Mouse (Mus musculus): ENCODE data around the gene Cnppd1. TPM values are rescaled to one million over a fixed set of nuclear protein-coding genes. Genes with fewer than 3 reads are reported as not detected.
A peak's percentile ranks its signal among the peaks of the same experiment; 100 is the strongest.

The Cnppd1 gene
- polyA plus RNA-seq, 1 experiment from 2014 or later, result 50.9 TPM

DNA sequence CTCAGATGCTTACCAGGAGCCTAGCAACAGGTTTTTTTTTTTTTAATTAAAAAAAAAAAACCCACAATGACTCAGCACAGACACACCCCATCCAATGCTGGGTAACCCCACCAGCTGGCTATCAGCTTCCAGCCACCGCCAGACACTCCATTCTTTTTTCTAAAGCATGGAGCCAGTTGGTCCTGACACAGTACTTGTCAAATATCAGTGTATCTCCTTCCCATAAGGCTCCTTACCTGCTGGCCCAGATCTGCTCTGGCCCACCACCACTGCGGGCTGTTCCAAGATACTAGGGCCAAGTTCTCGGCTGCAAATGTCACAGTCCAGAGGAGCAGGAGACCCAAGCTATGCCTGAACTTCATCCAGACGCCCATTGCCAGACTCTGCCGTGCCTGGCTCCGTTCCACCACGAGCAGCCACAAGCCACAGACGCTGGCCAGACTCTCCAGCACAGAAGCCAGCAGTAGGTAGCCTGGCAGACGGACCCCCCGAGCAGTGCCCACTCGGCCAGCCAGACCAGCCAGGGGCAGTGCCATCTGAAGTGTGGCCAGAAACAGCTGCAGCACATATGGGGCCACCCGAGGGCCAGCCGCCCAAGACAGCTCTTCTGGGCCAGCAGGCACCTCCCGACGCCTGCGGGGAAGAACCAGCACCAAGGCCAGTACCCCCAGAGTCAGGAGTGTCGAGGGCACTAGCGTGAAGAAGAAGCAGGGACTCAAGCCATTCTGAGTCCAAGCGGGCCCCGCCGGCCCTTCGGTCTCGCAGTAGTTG, 37.0 kb upstream of the Cnppd1 start:
- H3K4me2 ChIP-seq, result peak overlapping the region; percentile 83
- ATAC-seq (replicated peaks; ENCODE audit: low FRiP score), result peak; percentile 16; the same call in 1 of the 2 replicates
- peak overlapping the region; percentile 64 for H3K4me3 ChIP-seq (replicated peaks)
- no peaks in the 10 kb centered on the region for H3K9me3 ChIP-seq (replicated peaks)
- 6% methylated on average over 23 of the region's 23 CpGs for WGBS
- peak overlapping the region; percentile 57 for H3K9ac ChIP-seq
- peak overlapping the region; percentile 49 for H3K27ac ChIP-seq
- no peaks in the 10 kb centered on the region for H3K27me3 ChIP-seq
- H3K4me1 ChIP-seq, result peaks cover 20% of the 10 kb centered on the region
- peaks cover 65% of the 10 kb centered on the region for H3K36me3 ChIP-seq

DNA sequence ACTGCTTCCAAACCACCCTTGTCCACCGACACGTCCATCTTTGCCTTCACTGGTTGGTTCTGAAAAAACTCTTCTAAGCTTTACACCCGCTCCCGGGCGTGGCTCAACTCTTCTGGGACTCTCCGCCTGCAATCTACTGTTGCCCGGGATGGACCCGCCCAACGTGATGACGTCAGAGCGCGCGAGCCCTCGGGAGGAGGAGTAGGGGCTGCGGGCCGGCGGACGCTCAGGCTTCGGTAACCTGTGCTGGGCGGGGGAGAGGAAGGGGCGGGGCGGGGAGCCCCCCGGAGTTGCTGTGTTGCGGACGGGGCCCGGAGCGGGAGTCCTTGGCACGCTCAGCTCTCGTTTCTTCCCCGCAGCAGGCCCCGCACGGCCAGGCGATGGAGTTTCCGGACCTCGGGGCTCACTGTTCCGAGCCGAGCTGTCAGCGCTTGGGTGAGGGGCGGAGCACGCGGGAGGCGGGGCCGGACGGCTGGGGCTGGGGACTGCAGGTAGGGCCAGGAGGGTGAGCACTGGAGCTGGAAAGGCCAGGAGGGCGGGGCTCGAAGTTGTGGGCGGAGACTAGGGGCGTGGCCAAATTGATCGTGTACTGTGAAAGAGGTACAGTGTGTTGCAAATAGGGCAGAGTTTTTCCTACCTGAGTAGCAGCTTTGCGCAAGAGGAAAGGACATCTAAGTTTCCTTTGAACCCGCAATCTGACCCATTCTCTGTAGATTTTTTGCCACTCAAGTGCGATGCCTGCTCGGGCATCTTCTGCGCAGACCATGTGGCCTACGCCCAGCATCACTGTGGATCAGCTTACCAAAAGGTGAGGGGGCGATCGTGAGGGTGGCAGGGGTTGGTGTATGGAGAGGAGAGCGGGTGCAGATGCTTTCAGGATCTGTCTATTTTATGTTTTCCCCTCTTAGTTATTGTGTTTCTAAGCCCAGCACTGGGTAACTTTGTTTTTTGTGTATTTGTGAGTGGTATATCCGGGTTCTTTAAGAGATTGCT, 26.3 kb upstream of the Cnppd1 start, which contains the start of gene Zfand2b:
Zfand2b (plus strand) TSS at position 175 of the 993 bp plus-strand sequence.
- peaks cover 40% of the 10 kb centered on the region for H3K36me3 ChIP-seq
- no peaks in the 10 kb centered on the region for H3K27me3 ChIP-seq
- H3K9ac ChIP-seq, result peak within 1 kb of the TSS; percentile 70
- ATAC-seq (replicated peaks; ENCODE audit: low FRiP score), result peak; percentile 98
- peaks cover 16% of the 10 kb centered on the region for H3K4me1 ChIP-seq
- H3K27ac ChIP-seq, result peak within 1 kb of the TSS; percentile 94
- H3K4me3 ChIP-seq (replicated peaks), result peak within 1 kb of the TSS; percentile 85
- no peaks in the 10 kb centered on the region for H3K9me3 ChIP-seq (replicated peaks)
- peak within 1 kb of the TSS; percentile 82 for H3K4me2 ChIP-seq
- WGBS, result under 1% methylated on average over 56 of the region's 59 CpGs

DNA sequence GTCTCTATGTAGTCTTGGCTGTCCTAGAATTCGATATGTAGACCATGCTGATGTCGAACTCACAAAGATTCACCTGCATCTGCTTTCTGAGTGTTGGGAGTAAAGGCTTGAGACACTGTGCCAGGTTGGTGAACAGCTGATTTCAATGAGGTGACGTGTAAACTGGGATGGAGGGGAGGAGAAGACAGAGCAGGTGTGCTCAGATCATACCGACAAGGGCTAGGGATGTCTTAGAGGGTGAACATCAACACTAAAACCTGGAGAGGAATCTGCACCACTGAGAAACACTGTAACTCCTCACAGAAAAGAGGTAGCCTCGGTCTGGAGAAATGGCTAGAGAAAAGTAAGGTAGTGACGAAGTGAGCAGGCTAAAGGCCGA, 25.6 kb upstream of the Cnppd1 start:
- no peaks in the 10 kb centered on the region for H3K27me3 ChIP-seq
- 10% methylated on average over 7 of the region's 7 CpGs for WGBS
- peak overlapping the region; percentile 70 for H3K9ac ChIP-seq
- H3K9me3 ChIP-seq (replicated peaks), result no peaks in the 10 kb centered on the region
- ATAC-seq (replicated peaks; ENCODE audit: low FRiP score), result peak; percentile 26; the same call in 1 of the 2 replicates
- H3K4me2 ChIP-seq, result peak overlapping the region; percentile 82
- peaks cover 33% of the 10 kb centered on the region for H3K36me3 ChIP-seq
- H3K4me1 ChIP-seq, result peaks cover 16% of the 10 kb centered on the region
- H3K4me3 ChIP-seq (replicated peaks), result peak overlapping the region; percentile 85
- H3K27ac ChIP-seq, result peak overlapping the region; percentile 94

DNA sequence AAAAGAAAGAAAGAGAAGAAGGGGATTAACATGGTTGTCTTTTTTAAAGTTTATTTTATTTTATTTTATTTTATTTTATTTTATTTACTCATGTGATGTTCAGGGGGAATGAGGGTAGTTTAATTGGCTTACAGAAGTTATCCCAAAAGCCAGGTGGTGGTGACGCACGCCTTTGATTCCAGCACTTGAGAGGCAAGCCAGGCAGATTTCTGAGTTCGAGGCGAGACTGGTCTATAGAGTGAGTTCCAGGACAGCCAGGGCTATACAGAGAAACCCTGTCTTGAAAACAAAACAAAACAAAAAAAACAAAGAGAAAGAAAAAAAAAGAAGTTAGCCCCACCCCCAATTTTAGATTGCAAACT, 17.7 kb upstream of the Cnppd1 start:
- no peak overlapping the region for H3K4me3 ChIP-seq (replicated peaks)
- H3K36me3 ChIP-seq, result no peaks in the 10 kb centered on the region
- H3K27me3 ChIP-seq, result no peaks in the 10 kb centered on the region
- 83% methylated on average over 4 of the region's 4 CpGs for WGBS
- no peak for ATAC-seq (replicated peaks; ENCODE audit: low FRiP score)
- H3K4me2 ChIP-seq, result no peak overlapping the region
- H3K27ac ChIP-seq, result no peak overlapping the region
- H3K9me3 ChIP-seq (replicated peaks), result no peaks in the 10 kb centered on the region
- H3K4me1 ChIP-seq, result no peaks in the 10 kb centered on the region
- H3K9ac ChIP-seq, result no peak overlapping the region

DNA sequence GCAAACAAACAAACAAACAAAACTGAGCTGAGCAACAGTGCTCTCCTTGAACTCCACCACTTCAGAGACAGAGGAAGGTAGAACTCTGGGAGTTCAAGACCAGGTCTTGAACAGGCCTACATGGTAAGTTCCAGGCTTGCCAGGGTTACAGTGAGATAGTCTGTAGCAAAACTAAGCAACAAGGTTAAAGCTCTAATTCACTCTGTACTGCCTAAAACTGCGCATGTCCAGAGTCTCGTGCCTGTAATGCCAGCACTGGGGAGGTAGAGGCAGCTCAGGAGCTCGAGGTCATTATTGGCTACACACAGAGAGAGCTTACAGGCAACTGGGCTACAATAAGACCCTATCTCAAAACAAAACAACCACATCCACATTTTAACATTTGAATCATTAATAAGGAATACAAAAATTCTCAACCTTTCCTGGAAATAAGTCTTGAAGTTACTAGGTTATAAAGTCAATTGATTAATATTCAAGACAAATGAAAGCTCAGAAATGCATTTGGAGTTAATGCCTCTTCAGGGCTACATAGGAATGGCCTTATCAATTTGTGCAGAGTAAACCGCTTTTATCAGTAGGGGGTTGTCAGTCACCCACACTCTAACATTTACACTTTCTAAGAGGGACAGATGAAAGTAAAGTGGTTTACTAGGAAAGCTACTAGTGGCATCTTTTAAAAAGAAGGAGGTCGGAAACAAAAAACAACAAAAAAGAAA, 17.2 kb upstream of the Cnppd1 start:
- Histone ChIP-seq H3K9ac (no peak overlapping the region), H3K9me3 (replicated peaks) (no peaks in the 10 kb centered on the region), H3K27me3 (no peaks in the 10 kb centered on the region), H3K36me3 (no peaks in the 10 kb centered on the region), H3K4me2 (no peak overlapping the region), H3K27ac (no peak overlapping the region), H3K4me1 (no peaks in the 10 kb centered on the region), H3K4me3 (replicated peaks) (no peak overlapping the region)
- ATAC-seq (replicated peaks; ENCODE audit: low FRiP score), result no peak
- 75% methylated on average over 5 of the region's 5 CpGs for WGBS

DNA sequence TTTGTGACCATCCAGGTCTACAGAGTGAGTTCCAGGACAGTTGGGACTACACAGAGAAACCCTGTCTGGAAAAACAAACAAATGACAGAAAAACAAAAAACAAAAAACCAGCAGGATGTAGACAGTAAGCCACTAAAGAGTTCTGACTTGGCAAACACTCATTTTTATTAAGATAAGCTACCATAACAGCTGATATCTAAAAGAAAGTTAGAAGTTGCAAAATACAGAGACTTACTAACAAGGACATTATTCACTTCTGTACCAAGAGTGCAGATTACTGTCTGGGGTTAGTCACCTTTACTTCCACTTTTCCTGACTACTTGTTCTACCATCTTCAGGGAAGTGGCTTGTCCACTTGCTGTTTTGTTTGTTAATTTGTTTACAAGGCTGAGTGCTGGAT, 16.5 kb upstream of the Cnppd1 start:
- ATAC-seq (replicated peaks; ENCODE audit: low FRiP score), result no peak
- Histone ChIP-seq H3K4me1 (no peaks in the 10 kb centered on the region), H3K9ac (no peak overlapping the region), H3K27me3 (no peaks in the 10 kb centered on the region), H3K27ac (no peak overlapping the region), H3K4me3 (replicated peaks) (no peak overlapping the region), H3K4me2 (no peak overlapping the region), H3K9me3 (replicated peaks) (no peaks in the 10 kb centered on the region), H3K36me3 (no peaks in the 10 kb centered on the region)

DNA sequence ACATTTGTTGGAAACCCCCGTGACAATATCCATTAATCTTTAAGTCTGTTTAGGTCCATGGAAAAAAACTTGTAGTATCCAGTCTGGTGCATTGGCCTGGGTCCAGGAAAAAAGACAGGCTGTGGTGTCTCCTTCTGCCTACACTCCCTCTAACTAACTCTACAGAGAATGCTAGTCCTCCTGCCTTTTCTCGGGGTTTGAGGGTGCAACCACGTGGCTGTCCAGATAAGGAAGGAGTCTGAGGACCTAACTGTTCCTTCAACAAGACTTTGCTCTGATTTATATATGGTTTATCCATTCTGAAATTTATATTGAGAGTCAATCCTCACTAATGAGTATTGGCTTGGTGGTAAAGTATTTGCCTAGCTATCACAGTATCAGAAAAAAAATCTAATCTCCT, 13.3 kb upstream of the Cnppd1 start:
- 53% methylated on average over 3 of the region's 3 CpGs for WGBS

DNA sequence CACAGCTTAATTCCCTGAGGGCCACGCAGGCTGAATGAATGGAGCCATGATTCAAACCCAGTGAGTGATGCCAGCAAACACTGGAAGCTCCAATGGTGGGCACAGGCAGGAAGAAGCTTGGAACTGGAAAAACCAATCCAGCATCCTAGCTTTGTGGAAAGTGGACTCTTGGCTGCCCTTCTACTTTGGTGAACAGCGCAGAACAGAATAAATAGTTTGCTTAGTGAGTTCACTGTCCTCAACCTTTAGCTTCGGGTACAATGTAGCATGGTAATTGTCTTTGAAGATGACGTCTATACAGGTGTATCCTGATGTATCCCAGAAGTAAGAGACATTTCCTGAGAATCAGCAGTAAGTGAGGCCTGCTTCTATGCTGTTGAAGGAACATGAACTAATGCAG, 6.2 kb upstream of the Cnppd1 start:
- Histone ChIP-seq H3K27ac (no peak overlapping the region), H3K9ac (no peak overlapping the region), H3K27me3 (no peaks in the 10 kb centered on the region), H3K36me3 (peaks cover 58% of the 10 kb centered on the region), H3K4me2 (no peak overlapping the region), H3K4me1 (peaks cover 7% of the 10 kb centered on the region), H3K9me3 (replicated peaks) (no peaks in the 10 kb centered on the region), H3K4me3 (replicated peaks) (no peak overlapping the region)
- 91% methylated on average over 4 of the region's 4 CpGs for WGBS
- no peak for ATAC-seq (replicated peaks; ENCODE audit: low FRiP score)

More for the DNA sequence above, 13.3 kb upstream of the Cnppd1 start:
- Histone ChIP-seq H3K27ac (no peak overlapping the region), H3K4me3 (replicated peaks) (no peak overlapping the region), H3K4me2 (no peak overlapping the region), H3K4me1 (no peaks in the 10 kb centered on the region), H3K9ac (no peak overlapping the region), H3K9me3 (replicated peaks) (no peaks in the 10 kb centered on the region), H3K27me3 (no peaks in the 10 kb centered on the region), H3K36me3 (no peaks in the 10 kb centered on the region)
- no peak for ATAC-seq (replicated peaks; ENCODE audit: low FRiP score)

DNA sequence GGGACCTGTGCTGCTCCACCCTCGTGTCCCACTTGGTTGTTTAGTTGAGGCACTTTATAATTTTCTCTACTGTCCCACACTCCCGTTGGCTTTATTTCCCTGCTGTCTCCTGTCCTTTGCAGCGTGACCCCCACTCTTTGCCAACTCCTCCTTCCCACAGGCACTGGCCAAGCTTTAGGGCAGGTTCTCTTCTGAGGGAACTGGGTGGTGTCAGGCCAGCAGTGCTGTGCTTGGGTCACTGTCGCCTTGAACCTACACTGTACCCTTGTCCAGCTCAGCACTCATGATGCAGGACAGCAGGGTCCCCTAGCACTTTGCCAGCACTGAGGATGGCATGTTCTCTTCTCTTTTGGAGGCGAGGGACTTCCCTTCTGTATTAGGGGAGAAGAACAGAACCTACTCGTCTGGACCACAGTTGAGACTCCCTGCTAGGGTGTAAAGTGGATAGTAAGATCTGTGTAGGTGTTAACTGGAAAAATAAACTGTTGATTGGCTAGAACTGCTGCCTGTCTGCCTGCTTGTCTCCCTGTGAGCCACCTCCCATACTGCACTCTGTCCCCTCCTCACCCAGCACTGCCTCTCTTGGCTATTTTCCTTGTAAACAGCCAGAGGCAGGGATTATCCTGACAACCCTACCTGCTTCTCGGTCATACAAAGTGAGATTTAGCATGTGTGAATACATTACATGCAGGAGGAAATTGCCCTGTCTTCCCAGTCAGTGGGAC, 5.1 kb upstream of the Cnppd1 start:
- ATAC-seq (replicated peaks; ENCODE audit: low FRiP score), result no peak
- Histone ChIP-seq H3K27me3 (no peaks in the 10 kb centered on the region), H3K4me2 (no peak overlapping the region), H3K4me1 (peaks cover 14% of the 10 kb centered on the region), H3K4me3 (replicated peaks) (no peak overlapping the region), H3K27ac (no peak overlapping the region), H3K36me3 (peaks cover 58% of the 10 kb centered on the region), H3K9ac (no peak overlapping the region), H3K9me3 (replicated peaks) (no peaks in the 10 kb centered on the region)
- WGBS, result 84% methylated on average over 7 of the region's 7 CpGs

DNA sequence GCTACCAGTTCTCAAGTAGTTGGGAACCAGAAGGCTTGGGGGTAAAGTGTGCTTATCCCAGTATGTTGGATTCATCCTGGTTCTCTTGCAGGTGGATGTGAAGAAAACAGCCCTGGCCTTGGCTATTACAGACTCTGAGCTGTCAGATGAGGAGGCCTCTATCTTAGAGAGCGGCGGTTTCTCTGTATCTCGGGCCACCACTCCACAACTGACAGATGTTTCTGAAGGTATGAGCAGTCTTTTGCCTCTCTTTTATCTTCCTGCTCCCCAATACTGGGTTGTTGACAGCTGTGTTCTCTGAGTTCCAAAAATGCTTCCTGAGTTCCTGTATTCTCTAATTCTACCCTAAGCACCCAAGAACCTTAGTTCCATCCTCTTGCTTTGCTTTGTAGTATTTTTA, 3.1 kb upstream of the Cnppd1 start:
- WGBS, result 97% methylated on average over 3 of the region's 3 CpGs

DNA sequence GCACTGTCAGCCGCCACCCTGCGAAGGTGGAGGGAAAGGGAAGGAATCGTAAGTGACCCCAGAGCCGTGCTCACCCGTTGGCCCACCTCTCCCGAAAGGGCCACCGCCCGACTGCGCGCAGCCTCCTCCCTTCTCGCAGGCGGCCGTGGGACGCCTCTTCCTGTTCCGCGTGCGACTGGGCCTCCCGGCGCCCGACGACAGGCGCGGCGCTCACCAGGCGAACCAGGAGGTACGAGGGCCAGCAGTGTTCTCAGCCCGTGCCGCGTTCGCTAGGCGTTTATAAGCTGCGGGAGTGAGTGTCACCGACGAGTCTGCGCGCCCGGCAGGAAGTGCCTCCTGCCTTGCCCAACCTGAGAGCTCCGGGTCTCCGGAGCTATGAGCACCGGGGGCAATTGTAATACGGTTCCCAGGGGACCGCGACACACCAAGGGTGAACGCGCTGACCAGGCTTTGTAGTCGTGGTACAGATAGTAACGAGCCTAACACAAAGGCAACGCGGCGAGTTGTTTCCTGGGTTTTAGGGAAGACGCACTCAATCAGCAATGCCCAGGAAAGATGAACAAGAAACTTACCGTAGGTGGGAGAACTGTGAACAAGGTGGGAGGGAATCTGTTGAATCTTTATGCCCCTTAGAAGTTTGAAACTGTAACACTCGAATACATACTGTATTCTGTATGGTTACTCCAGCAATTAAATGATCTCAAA, 873 bp downstream of the Cnppd1 start:
- ATAC-seq (replicated peaks; ENCODE audit: low FRiP score), result peak; percentile 40
- Histone ChIP-seq H3K9ac (peak overlapping the region; percentile 95), H3K9me3 (replicated peaks) (no peaks in the 10 kb centered on the region), H3K4me1 (peaks cover 24% of the 10 kb centered on the region), H3K4me3 (replicated peaks) (peak overlapping the region; percentile 84), H3K4me2 (peak overlapping the region; percentile 93), H3K27me3 (no peaks in the 10 kb centered on the region), H3K36me3 (peaks cover 56% of the 10 kb centered on the region), H3K27ac (peak overlapping the region; percentile 98)
- under 1% methylated on average over 53 of the region's 53 CpGs for WGBS

More for the DNA sequence above, 3.1 kb upstream of the Cnppd1 start:
- peaks cover 58% of the 10 kb centered on the region for H3K36me3 ChIP-seq
- H3K4me3 ChIP-seq (replicated peaks), result no peak overlapping the region
- no peak overlapping the region for H3K9ac ChIP-seq
- H3K4me2 ChIP-seq, result no peak overlapping the region
- no peaks in the 10 kb centered on the region for H3K27me3 ChIP-seq
- no peak overlapping the region for H3K27ac ChIP-seq
- H3K9me3 ChIP-seq (replicated peaks), result no peaks in the 10 kb centered on the region
- H3K4me1 ChIP-seq, result peaks cover 23% of the 10 kb centered on the region
- no peak for ATAC-seq (replicated peaks; ENCODE audit: low FRiP score)
